12 mouse cellular contexts compared by ENCODE assay signal in genomic region chr7:118956616-118957246, GRCm38 (mm10).
"Had no signal": no experiment of that assay in that cellular context is flagged by ENCODE, and none has a peak within 500 bp of the region (broad histone marks: within the 10 kb centered on the region; RNA-seq: fewer than 3 reads in every experiment).

No protein-coding gene starts in this region.

- H3K27ac ChIP-seq: limb, embryonic 15.5 days; liver, embryonic 12.5 days; midbrain, embryonic 12.5 days had no signal

- H3K9ac ChIP-seq: limb, embryonic 15.5 days; liver, embryonic 12.5 days; lung, embryonic 14.5 days; midbrain, embryonic 12.5 days had no signal

- ATAC-seq: liver, embryonic 12.5 days; midbrain, embryonic 16.5 days had no signal

- H3K36me3 ChIP-seq: limb, embryonic 15.5 days; liver, embryonic 12.5 days; midbrain, embryonic 12.5 days had no signal

- H3K9me3 ChIP-seq: limb, embryonic 15.5 days; liver, embryonic 12.5 days; midbrain, embryonic 12.5 days had no signal

- H3K4me1 ChIP-seq: limb, embryonic 15.5 days; liver, embryonic 12.5 days; midbrain, embryonic 12.5 days had no signal

- H3K4me3 ChIP-seq: limb, embryonic 15.5 days; liver, embryonic 12.5 days; midbrain, embryonic 12.5 days had no signal

- H3K4me2 ChIP-seq: limb, embryonic 15.5 days; liver, embryonic 12.5 days; lung, embryonic 14.5 days; midbrain, embryonic 12.5 days had no signal

- DNase-seq: kidney, postnatal 36 days; layer of hippocampus, adult 9-11 months; layer of hippocampus, postnatal 36 days; lung, postnatal 14 days; right cerebral cortex, adult 18-20 months; right cerebral cortex, postnatal 25 days; thymus, postnatal 36 days had no signal

- H3K27me3 ChIP-seq: limb, embryonic 15.5 days; liver, embryonic 12.5 days; midbrain, embryonic 12.5 days had no signal
